Mouse (Mus musculus) lung, adult 2 months (tissue): ENCODE data around the gene Galnt10.

ENCODE experiments used
- CTCF ChIP-seq: fragments of 200-500 bp; IDR thresholded peaks from 2 replicates; pipeline ENCODE4 v1.5.1; 2011; ENCODE audit warnings: mild to moderate bottlenecking, low read length, control low read depth; ENCODE audit not compliant: insufficient read depth
- POLR2A ChIP-seq: fragments of 200-500 bp; IDR thresholded peaks from 2 replicates; pipeline ENCODE4 v1.6.1; 2011; ENCODE audit warnings: low read depth, mild to moderate bottlenecking, control low read depth, low read length, borderline replicate concordance; ENCODE audit errors: extremely low read depth

GRCm38 (mm10) chr11:57834031-57834430 lies 188.8 kb downstream of the Galnt10 start:
- TF ChIP-seq POLR2A = no peak
- TF ChIP-seq CTCF = no peak
